ENCODE assay signal across 9 mouse cellular contexts in the genomic region with DNA sequence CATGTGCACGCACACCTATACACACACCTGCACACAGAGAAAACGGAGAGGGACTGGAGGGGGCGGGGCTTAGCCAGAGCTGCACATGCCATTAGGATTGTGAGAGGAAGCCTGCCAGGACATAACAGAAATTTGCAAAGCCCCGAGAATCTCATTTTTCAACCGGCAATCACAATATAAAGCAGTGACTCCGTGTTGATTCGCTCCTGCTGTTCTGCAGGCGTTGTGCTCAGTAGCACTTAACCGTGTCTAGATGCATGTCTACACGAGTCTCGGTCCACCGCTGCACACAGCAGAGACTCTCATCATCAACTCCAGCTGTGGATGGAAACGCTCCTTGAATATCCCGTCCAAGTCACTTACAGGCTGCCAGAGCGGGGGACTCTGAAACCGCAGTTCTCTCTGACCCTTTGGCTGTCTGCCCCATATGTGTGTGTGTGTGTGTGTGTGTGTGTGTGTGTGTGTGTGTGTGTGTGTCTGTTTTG.
DNase-seq lines count a peak whose midpoint lies in the region; ATAC-seq lines count a peak whose summit lies in the region.
"Had no signal": no experiment of that assay in that cellular context is flagged by ENCODE, and none has a peak within 500 bp of the region (broad histone marks: within the 10 kb centered on the region; RNA-seq: fewer than 3 reads in every experiment).

No protein-coding gene starts in this region.

- 63% methylated on average over 16 of the region's 16 CpGs for WGBS in heart, embryonic 13.5 days
- WGBS in midbrain, embryonic 16.5 days: 72% methylated on average over 16 of the region's 16 CpGs

- no peaks in the 10 kb centered on the region; the same call in 1 of the 2 replicates for H3K27me3 ChIP-seq in heart, embryonic 13.5 days (replicated peaks)
- H3K27me3 ChIP-seq in midbrain, embryonic 16.5 days (ENCODE audit: control insufficient read depth, insufficient read depth, low read depth, low read length): no peaks in the 10 kb centered on the region

- H3K36me3 ChIP-seq in heart, embryonic 13.5 days: no peaks in the 10 kb centered on the region
- H3K36me3 ChIP-seq in midbrain, embryonic 16.5 days (ENCODE audit: control insufficient read depth, insufficient read depth, low read length): no peaks in the 10 kb centered on the region

- peaks cover 35% of the 10 kb centered on the region for H3K4me1 ChIP-seq in heart, embryonic 13.5 days
- peaks cover 22% of the 10 kb centered on the region for H3K4me1 ChIP-seq in midbrain, embryonic 16.5 days (ENCODE audit: control insufficient read depth, insufficient read depth, low read length)

- peak; percentile 53 for DNase-seq in embryo, embryonic 11 days
- DNase-seq in embryo, embryonic 10.5 days (ENCODE audit: low spot score): no peak
- DNase-seq in NIH3T3 (ENCODE audit: low read depth): peak; percentile 75
- peak; percentile 75 to 82 for DNase-seq in kidney, postnatal 4 days
- no peak for DNase-seq in layer of hippocampus, adult 9-10 months (ENCODE audit: low spot score)
- no peak for DNase-seq in Muller cell, postnatal 12 days (ENCODE audit: inconsistent ontology term)

- ATAC-seq in heart, embryonic 13.5 days (ENCODE audit: extremely low read depth, insufficient number of reproducible peaks, low FRiP score, low TSS enrichment): no peak
- ATAC-seq in midbrain, embryonic 16.5 days: no peak

- no peak overlapping the region for H3K4me2 ChIP-seq in heart, embryonic 13.5 days
- H3K4me2 ChIP-seq in midbrain, embryonic 16.5 days (ENCODE audit: low read length): no peak overlapping the region

- no peak overlapping the region for H3K4me3 ChIP-seq in heart, embryonic 13.5 days
- no peak overlapping the region for H3K4me3 ChIP-seq in midbrain, embryonic 16.5 days (ENCODE audit: low read depth, low read length)

- peak overlapping the region; percentile 44 for H3K27ac ChIP-seq in heart, embryonic 13.5 days (replicated peaks)
- no peak overlapping the region for H3K27ac ChIP-seq in midbrain, embryonic 16.5 days (ENCODE audit: low read length)
- H3K27ac ChIP-seq: liver, embryonic 14.5 days had no signal

- H3K9me3 ChIP-seq in heart, embryonic 13.5 days: no peaks in the 10 kb centered on the region
- no peaks in the 10 kb centered on the region for H3K9me3 ChIP-seq in midbrain, embryonic 16.5 days (replicated peaks; ENCODE audit: control insufficient read depth, low read length, poor library complexity, severe bottlenecking)

- H3K9ac ChIP-seq in heart, embryonic 13.5 days: no peak overlapping the region
- H3K9ac ChIP-seq in midbrain, embryonic 16.5 days (ENCODE audit: low read depth, low read length): no peak overlapping the region
- H3K9ac ChIP-seq: liver, embryonic 14.5 days had no signal

Comparison
In these comparisons a context has a peak if more than half of its experiments do, and no peak if none do; other contexts are left out.
1. DNase-seq: peak in embryo, embryonic 11 days (single experiment), NIH3T3 (single experiment) and kidney, postnatal 4 days (2 of 2); none in embryo, embryonic 10.5 days (single experiment), layer of hippocampus, adult 9-10 months (single experiment) and Muller cell, postnatal 12 days (single experiment).